Mouse (Mus musculus) cerebellum, adult 9-11 months (tissue): Measurements from ENCODE around the gene Ly6g5c.

Source experiments
- DNase-seq: peaks from one replicate; pipeline ENCODE4 v3.0.0; 2022

Ly6g5c gene

GRCm38 (mm10) chr17:35146139-35146538 lies 38.1 kb downstream of the Ly6g5c start:
- no peak for DNase-seq

- DNase-seq, result no peak
These were observed 39.3 kb downstream of the Ly6g5c start for GRCm38 (mm10) chr17:35147348-35147747.

- no peak for DNase-seq
These were observed 40.0 kb downstream of the Ly6g5c start for GRCm38 (mm10) chr17:35147922-35148639.

DNA sequence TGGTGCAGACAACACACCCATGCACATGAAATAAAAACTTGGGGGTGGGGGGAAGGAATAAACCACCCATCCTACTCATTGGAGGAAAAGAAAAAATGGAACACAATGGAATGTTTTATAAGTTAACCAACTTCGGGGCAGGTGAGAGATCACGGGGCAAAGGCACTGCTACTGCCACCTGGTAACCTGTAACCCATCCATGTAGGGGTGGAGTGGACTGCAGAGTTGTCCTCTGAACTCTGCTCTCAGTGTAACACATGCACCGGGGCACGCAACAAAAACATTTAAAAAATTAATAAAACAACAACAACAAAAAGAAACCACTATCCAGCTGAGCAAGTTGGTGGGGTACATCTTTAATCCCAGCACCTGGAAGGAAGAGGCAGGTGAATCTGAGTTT lies 44.0 kb downstream of the Ly6g5c start:
- no peak for DNase-seq

DNA sequence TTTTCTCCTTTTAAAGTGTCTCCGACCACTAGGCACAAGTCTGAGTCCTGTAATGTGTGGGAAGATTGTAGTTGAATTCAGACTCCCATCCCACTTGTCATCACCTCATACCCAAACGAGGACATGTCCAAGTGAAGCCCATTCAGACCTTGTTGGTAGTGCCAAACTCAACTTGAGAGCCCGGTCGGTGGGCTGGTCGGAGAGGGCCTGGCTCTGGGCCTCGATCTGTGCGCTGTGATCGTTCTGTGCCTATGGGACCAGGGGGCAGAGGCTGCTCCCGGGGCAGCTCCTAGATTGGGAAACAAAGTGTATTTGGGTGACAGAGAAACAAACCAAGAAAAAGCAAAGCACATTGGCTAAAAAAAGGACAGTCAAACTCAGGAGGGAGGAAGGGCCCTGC lies 45.0 kb downstream of the Ly6g5c start:
- no peak for DNase-seq

DNA sequence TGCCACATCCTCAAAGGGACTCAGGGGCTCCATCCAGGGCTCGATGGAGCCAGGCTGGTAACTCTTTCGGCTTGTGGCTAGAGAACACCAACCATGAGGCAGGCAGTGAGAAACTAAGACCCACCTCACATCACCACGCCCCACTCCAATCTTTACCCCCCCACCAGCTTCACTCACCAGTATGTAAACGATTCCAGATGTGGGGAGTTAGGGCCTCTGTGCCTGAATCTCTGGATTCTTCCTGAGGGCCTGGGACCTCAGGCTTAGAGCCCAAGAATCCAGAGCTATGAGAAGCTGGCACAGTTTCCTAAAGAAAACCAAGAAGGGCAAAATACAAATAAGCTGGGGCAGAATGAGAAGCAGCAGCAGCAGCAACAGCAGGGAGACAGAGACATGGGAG lies 45.9 kb downstream of the Ly6g5c start:
- DNase-seq, result no peak

DNA sequence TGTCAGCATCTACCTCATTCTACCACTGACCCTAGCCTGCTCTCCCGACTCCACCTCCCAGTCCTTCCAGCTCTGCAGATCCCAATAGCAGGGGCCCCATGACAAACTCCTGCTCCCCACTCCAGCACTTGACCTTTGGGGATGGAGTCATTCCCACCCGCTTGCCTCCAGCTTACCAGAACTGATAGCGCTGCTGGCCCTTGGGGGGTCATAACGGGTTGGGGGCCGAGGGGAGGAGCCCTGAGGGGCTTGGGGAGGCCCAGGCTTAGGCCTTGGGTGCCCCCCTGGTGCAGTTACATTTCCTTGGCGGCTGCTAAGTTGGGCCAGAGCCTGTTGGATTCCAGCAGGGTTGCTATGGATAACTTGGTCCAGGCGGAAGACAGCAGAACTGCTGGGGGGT lies 46.5 kb downstream of the Ly6g5c start:
- no peak for DNase-seq

DNA sequence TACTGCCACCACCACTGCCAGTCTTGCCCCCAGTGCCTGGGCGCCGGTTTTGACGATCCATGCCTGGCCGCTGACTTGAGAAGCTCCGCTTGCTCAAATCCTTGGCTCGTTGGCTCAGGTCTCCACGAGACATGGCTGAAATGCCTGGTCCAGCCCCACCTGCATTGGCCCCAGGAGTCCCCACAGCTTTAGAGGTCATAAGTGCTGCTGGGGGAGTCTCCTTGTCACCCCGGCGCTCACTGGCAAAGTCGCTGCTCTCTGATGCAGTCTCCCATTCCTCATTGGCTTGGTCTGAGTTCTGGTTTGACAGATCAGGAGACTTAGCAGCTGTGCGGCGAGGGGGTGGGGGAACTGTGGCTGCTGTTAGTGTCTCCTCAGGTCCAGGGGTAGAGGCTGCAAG lies 47.4 kb downstream of the Ly6g5c start:
- DNase-seq, result no peak

- DNase-seq, result no peak
These were observed 48.6 kb downstream of the Ly6g5c start for GRCm38 (mm10) chr17:35156461-35157200.

DNA sequence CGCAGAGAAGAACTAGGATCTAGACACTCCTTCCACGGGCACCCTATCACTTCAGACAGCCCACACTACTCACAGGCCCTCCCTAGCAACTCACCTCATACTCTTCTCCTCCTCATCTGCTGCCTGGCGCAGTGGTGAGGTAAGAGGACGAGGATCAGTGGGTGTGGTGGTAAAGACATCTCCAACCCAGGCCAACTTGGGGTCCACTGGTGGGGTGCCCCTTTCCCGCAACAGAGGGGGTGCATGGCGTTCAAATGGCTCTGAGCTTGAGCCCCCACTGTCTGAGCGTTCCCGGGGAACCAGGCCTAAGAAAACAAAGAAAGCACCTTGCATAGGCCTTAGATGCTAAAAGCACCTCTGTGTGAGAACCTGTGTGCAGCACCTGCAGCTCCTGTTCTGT lies 49.2 kb downstream of the Ly6g5c start:
- no peak for DNase-seq

GRCm38 (mm10) chr17:35157661-35158175 lies 49.6 kb downstream of the Ly6g5c start:
- peak; percentile 39 for DNase-seq

DNA sequence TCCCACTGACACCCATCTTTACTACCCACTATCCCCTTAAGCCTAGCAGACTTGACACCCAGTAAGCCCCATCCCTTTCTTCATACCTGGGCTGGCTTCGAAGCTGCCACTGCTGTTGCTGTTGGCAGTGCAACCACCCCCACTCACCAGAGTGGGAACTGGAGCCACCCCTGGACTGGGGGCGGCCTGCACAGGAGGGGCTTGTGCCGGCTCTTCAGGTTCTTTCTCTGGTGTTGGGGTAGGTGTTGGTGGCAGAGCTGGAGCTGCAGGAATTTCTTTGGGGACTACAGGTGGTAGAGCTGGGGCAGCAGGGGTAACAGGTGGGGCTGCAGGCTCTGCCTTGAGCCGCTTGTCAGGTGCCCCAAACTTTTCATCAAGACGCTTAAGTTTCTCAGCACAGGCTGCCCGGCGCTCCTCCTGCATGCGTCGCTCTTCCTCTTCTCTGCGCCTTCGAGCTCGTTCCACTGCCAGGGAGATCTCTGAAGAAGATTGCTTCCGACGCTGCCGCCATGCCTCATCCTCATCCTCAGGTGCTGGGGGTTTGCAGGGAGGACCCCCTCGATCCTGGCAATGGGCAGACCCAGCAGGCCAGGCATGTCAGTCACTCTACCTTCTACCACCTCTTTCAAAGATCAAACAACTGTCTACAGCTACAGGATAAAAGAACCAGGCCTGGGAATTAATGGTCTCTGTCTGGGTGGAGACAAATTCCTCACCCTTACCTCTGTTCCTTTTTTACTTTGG lies 50.9 kb downstream of the Ly6g5c start:
- DNase-seq, result peak; percentile 18

- DNase-seq, result peak; percentile 47
These were observed 51.6 kb downstream of the Ly6g5c start for GRCm38 (mm10) chr17:35159638-35160037.

GRCm38 (mm10) chr17:35161421-35161820 lies 53.3 kb downstream of the Ly6g5c start:
- DNase-seq, result peak; percentile 42
